Mouse (Mus musculus) ES-E14 (cell line): ENCODE measurements around the gene Gadd45a. TPM values are rescaled to one million over a fixed set of nuclear protein-coding genes. Genes with fewer than 3 reads are reported as not detected.

ENCODE experiments used
- DNase-seq: peaks from one replicate; pipeline ENCODE4 v3.0.0-alpha.2; 2013; ENCODE audit warnings: low read depth, low spot score
- H3K27ac ChIP-seq: 2 replicates; pipeline ENCODE4 v1.5.1; 2012; ENCODE audit warnings: low read depth, mild to moderate bottlenecking, low read length, moderate library complexity, mixed read lengths; ENCODE audit not compliant: poor library complexity, insufficient read depth, severe bottlenecking
- H3K36me3 ChIP-seq: 2 replicates; pipeline ENCODE4 v1.6.1; 2012; ENCODE audit warnings: mild to moderate bottlenecking, low read length, moderate library complexity, mixed read lengths; ENCODE audit not compliant: control insufficient read depth, poor library complexity, insufficient read depth, severe bottlenecking
- H3K4me1 ChIP-seq, 2 experiments: fragments of 150-350 bp in 1 of 2; sonication (generic) in 1 of 2; 2 replicates each; pipeline ENCODE4 v1.6.1; 2012; ENCODE audit warnings: low read length in 2 of 2, mild to moderate bottlenecking in 1 of 2, mixed read lengths in 1 of 2; ENCODE audit not compliant: control insufficient read depth in 2 of 2, insufficient read depth in 2 of 2, poor library complexity in 1 of 2
- H3K4me3 ChIP-seq, 2 experiments: fragments of 150-350 bp in 1 of 2; sonication (generic) in 1 of 2; 2 replicates each; pipeline ENCODE4 v1.5.1; 2012; ENCODE audit warnings: low read length in 2 of 2, low read depth in 1 of 2, mild to moderate bottlenecking in 1 of 2, mixed read lengths in 1 of 2; ENCODE audit not compliant: insufficient read depth in 1 of 2, poor library complexity in 1 of 2, severe bottlenecking in 1 of 2
- H3K9ac ChIP-seq: 2 replicates; pipeline ENCODE4 v1.6.1; 2012; ENCODE audit warnings: low read depth, mild to moderate bottlenecking, low read length, mixed read lengths; ENCODE audit not compliant: poor library complexity, insufficient read depth, severe bottlenecking
- H3K9me3 ChIP-seq: fragments of 150-350 bp; sonication (generic); 2 replicates; pipeline ENCODE4 v1.6.1; 2012; ENCODE audit warnings: low read depth, mild to moderate bottlenecking, low read length; ENCODE audit not compliant: control insufficient read depth, insufficient read depth
- CHD2 ChIP-seq: IDR thresholded peaks from 2 replicates; pipeline ENCODE4 v1.6.1; 2014; ENCODE audit warnings: mild to moderate bottlenecking, low read depth, low read length, inconsistent platforms
- HCFC1 ChIP-seq: IDR thresholded peaks from 2 replicates; pipeline ENCODE4 v1.6.1; 2012; ENCODE audit warnings: low read length, inconsistent platforms, borderline replicate concordance; ENCODE audit not compliant: insufficient read depth
- MAFK ChIP-seq: IDR thresholded peaks from 2 replicates; pipeline ENCODE4 v1.6.1; 2014; ENCODE audit warnings: mild to moderate bottlenecking, low read depth, low read length, inconsistent platforms; ENCODE audit not compliant: insufficient read depth
- ZC3H11A ChIP-seq: IDR thresholded peaks from 2 replicates; pipeline ENCODE4 v1.6.1; 2012; ENCODE audit warnings: low read depth, mild to moderate bottlenecking, inconsistent platforms, low read length, borderline replicate concordance
- ZNF384 ChIP-seq: IDR thresholded peaks from 2 replicates; pipeline ENCODE4 v1.6.1; 2012; ENCODE audit warnings: low read depth, low read length, inconsistent platforms
- in situ Hi-C, 2 experiments: fragments of 600-800 bp; cut with MboI; formaldehyde crosslinking; loops; one replicate each; pipeline ENCODE4 v1.15.1; 2025; ENCODE audit warnings: low sequenced_read_pairs in 2 of 2, inconsistent platforms in 1 of 2; ENCODE audit not compliant: unreplicated experiment in 2 of 2
- total RNA-seq: library from RNA; depleted of rRNA; stranded (reverse); fragments of 300-350 nt; gene quantifications from 2 replicates; pipeline ENCODE4 v1.2.3, GENCODE M21; 2012

Gene Gadd45a
- total RNA-seq, 1 experiment, result 49.1 TPM

GRCm38 (mm10) chr6:67029312-67029950 is 7.8 kb downstream of the Gadd45a start:
- no peaks in the 10 kb centered on the region for H3K9me3 ChIP-seq
- H3K4me3 ChIP-seq, result no peak overlapping the region
- in situ Hi-C loops, result no loop called here
- peaks cover 0 to 26% of the 10 kb centered on the region in 2 experiments; a peak in 3 of 4 replicates for H3K4me1 ChIP-seq
- peak overlapping the region; percentile 95 for H3K27ac ChIP-seq
- DNase-seq, result no peak
- TF ChIP-seq HCFC1, result no peak
- TF ChIP-seq ZC3H11A, result no peak
- TF ChIP-seq ZNF384, result no peak
- TF ChIP-seq CHD2, result no peak
- TF ChIP-seq MAFK, result no peak
- H3K36me3 ChIP-seq, result peaks cover 2% of the 10 kb centered on the region; the same call in 1 of the 2 replicates
- peak overlapping the region; percentile 40; the same call in 1 of the 2 replicates for H3K9ac ChIP-seq

DNA sequence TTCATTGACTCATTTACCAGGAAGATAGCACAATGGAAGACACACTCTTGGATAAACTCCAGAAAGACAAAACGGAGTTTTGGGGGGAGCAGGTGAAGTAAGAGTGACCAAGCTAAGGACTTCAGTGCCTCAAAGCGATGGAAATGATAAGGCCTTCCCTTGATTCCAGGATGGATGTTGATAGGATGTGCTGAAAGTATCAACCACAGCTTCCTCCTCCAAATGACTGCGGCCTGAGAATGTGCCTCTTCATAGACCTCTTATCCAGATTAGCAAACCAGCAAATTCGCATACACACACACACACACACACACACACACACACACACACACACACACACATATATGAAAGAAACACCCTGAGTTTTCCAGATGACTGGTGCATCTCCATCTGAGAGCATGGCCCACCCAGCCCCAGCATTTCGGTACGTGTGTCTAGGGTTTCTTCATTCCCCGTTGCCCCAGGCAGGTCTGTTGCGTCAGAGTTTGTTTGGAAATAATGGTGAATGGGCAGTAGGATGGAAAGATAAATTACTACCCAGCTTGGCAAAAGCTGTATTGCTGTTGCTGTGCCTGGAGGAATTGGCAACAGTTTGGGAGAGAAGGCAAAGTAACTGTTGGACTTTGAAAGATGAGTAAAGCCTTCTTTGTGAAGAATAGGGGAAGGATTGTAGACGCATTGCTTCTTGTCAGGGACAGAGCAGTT is 9.7 kb downstream of the Gadd45a start:
- TF ChIP-seq MAFK (no peak), ZC3H11A (no peak), ZNF384 (no peak), HCFC1 (no peak), CHD2 (no peak)
- DNase-seq, result no peak
- H3K4me1 ChIP-seq, result peaks cover 0 to 22% of the 10 kb centered on the region in 2 experiments; a peak in 3 of 4 replicates
- no peak overlapping the region for H3K4me3 ChIP-seq
- no peaks in the 10 kb centered on the region for H3K9me3 ChIP-seq
- no peaks in the 10 kb centered on the region for H3K36me3 ChIP-seq
- no peak overlapping the region for H3K27ac ChIP-seq
- in situ Hi-C loops, result no loop called here
- H3K9ac ChIP-seq, result no peak overlapping the region

DNA sequence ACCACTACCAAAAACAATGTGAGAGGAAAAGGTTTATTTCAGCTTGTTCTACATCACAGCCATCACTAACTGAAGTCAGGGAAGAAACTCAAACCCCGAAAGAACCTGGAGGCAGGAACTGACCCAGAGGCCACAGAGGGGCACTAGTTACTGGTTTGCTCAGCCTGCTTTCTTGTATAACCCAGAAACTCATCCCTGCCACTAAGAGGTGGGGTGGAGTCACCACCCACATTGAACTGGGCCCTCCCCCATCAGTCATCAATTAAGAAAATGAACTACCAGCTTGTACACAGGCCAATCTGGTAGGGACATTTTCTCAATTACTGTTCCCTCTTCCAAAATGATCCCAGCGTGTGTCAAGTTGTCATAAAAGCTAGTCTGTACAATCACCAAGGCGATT is 10.6 kb downstream of the Gadd45a start:
- peaks cover 0 to 22% of the 10 kb centered on the region in 2 experiments; a peak in 3 of 4 replicates for H3K4me1 ChIP-seq
- no peak for DNase-seq
- no peaks in the 10 kb centered on the region for H3K36me3 ChIP-seq
- no peak overlapping the region for H3K4me3 ChIP-seq
- no peak overlapping the region for H3K27ac ChIP-seq
- H3K9me3 ChIP-seq, result no peaks in the 10 kb centered on the region
- TF ChIP-seq ZNF384, result no peak
- no peak for TF ChIP-seq ZC3H11A
- no peak for TF ChIP-seq HCFC1
- no peak for TF ChIP-seq MAFK
- no peak for TF ChIP-seq CHD2
- H3K9ac ChIP-seq, result no peak overlapping the region
- in situ Hi-C loops, result no loop called here

- in situ Hi-C loops, result no loop called here
- Histone ChIP-seq H3K4me3 (no peak overlapping the region), H3K9ac (no peak overlapping the region), H3K27ac (no peak overlapping the region), H3K36me3 (no peaks in the 10 kb centered on the region), H3K9me3 (no peaks in the 10 kb centered on the region), H3K4me1 (peaks cover 0 to 9% of the 10 kb centered on the region in 2 experiments; a peak in 2 of 4 replicates)
- DNase-seq, result no peak
- TF ChIP-seq CHD2 (no peak), ZC3H11A (no peak), HCFC1 (no peak), ZNF384 (no peak), MAFK (no peak)
These were observed 13.5 kb downstream of the Gadd45a start for GRCm38 (mm10) chr6:67023729-67024128.
